Mouse (Mus musculus): ENCODE measurements at regions not wholly inside any gene's neighbourhood (a gene's known extent, or its start where the extent isn't known, plus 50 kb on each side); places are given as distances from the start of the nearest gene placed in this dataset.

- 70% methylated on average over 9 of the region's 9 CpGs for WGBS
- TF ChIP-seq CTCF (IDR thresholded peaks at IDR 0.05; ENCODE audit: insufficient read depth, low read depth, low read length) (no peak), POLR2A (IDR thresholded peaks at IDR 0.05; ENCODE audit: insufficient read depth, low read depth, low read length) (no peak)
- Histone ChIP-seq H3K4me3 (ENCODE audit: insufficient read depth, low read depth, low read length) (no peak overlapping the region), H3K4me1 (ENCODE audit: control insufficient read depth, insufficient read depth, low read length) (peaks cover 32% of the 10 kb centered on the region), H3K27ac (ENCODE audit: insufficient read depth, low read depth, low read length) (no peak overlapping the region)
These were observed 216.1 kb upstream of the Rreb1 start for GRCm38 (mm10) chr13:37562141-37562540.

- TF ChIP-seq CTCF (IDR thresholded peaks at IDR 0.05; ENCODE audit: insufficient read depth, low read depth, low read length) (no peak), POLR2A (IDR thresholded peaks at IDR 0.05; ENCODE audit: insufficient read depth, low read depth, low read length) (no peak)
- WGBS: 54% methylated on average over 5 of the region's 5 CpGs
- no peak overlapping the region for H3K27ac ChIP-seq (ENCODE audit: insufficient read depth, low read depth, low read length)
These were observed 215.5 kb upstream of the Rreb1 start for GRCm38 (mm10) chr13:37562652-37563051.

GRCm38 (mm10) chr13:37569051-37569450, 209.1 kb upstream of the Rreb1 start:
- H3K4me1 ChIP-seq (ENCODE audit: control insufficient read depth, insufficient read depth, low read length): no peaks in the 10 kb centered on the region
- no peak overlapping the region for H3K27ac ChIP-seq (ENCODE audit: insufficient read depth, low read depth, low read length)
- H3K4me3 ChIP-seq (ENCODE audit: insufficient read depth, low read depth, low read length): no peak overlapping the region
- TF ChIP-seq POLR2A (IDR thresholded peaks at IDR 0.05; ENCODE audit: insufficient read depth, low read depth, low read length): no peak
- 88% methylated on average over 3 of the region's 3 CpGs for WGBS

More at GRCm38 (mm10) chr13:37562652-37563051, 215.5 kb upstream of the Rreb1 start:
- Histone ChIP-seq H3K4me3 (ENCODE audit: insufficient read depth, low read depth, low read length) (no peak overlapping the region), H3K4me1 (ENCODE audit: control insufficient read depth, insufficient read depth, low read length) (peaks cover 32% of the 10 kb centered on the region)

GRCm38 (mm10) chr13:37569486-37569885, 208.7 kb upstream of the Rreb1 start:
- 93% methylated on average over 3 of the region's 3 CpGs for WGBS
- no peak overlapping the region for H3K27ac ChIP-seq (ENCODE audit: insufficient read depth, low read depth, low read length)
- H3K4me3 ChIP-seq (ENCODE audit: insufficient read depth, low read depth, low read length): no peak overlapping the region
- H3K4me1 ChIP-seq (ENCODE audit: control insufficient read depth, insufficient read depth, low read length): no peaks in the 10 kb centered on the region
- TF ChIP-seq CTCF (IDR thresholded peaks at IDR 0.05; ENCODE audit: insufficient read depth, low read depth, low read length) (no peak), POLR2A (IDR thresholded peaks at IDR 0.05; ENCODE audit: insufficient read depth, low read depth, low read length) (no peak)

GRCm38 (mm10) chr13:37572983-37573382, 205.2 kb upstream of the Rreb1 start:
- TF ChIP-seq POLR2A (IDR thresholded peaks at IDR 0.05; ENCODE audit: insufficient read depth, low read depth, low read length) (no peak), CTCF (IDR thresholded peaks at IDR 0.05; ENCODE audit: insufficient read depth, low read depth, low read length) (no peak)
- 63% methylated on average over 3 of the region's 3 CpGs for WGBS

DNA sequence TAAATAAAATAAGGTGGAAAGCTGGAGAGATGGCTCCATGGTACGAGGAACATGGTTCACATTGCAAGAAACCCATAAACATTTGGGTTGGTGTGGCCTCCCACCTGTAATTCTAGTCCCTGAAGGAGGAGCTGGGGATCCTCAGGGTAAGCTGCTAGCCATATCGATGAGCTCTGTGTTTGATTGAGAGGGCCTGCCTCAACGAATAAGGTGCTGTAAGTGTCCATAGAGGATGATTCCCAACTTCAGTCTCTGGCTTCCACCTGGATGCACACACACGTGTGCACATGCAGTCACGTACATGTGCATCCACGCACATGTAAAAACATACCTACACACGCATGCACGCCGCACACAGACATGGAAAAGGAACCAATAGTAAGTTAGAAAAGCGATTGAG, 199.0 kb upstream of the Rreb1 start:
- H3K4me3 ChIP-seq (ENCODE audit: insufficient read depth, low read depth, low read length): no peak overlapping the region
- 91% methylated on average over 10 of the region's 10 CpGs for WGBS
- H3K4me1 ChIP-seq (ENCODE audit: control insufficient read depth, insufficient read depth, low read length): no peaks in the 10 kb centered on the region
- H3K27ac ChIP-seq (ENCODE audit: insufficient read depth, low read depth, low read length): no peak overlapping the region
- TF ChIP-seq CTCF (IDR thresholded peaks at IDR 0.05; ENCODE audit: insufficient read depth, low read depth, low read length) (no peak), POLR2A (IDR thresholded peaks at IDR 0.05; ENCODE audit: insufficient read depth, low read depth, low read length) (no peak)

More at GRCm38 (mm10) chr13:37572983-37573382, 205.2 kb upstream of the Rreb1 start:
- Histone ChIP-seq H3K4me3 (ENCODE audit: insufficient read depth, low read depth, low read length) (no peak overlapping the region), H3K4me1 (ENCODE audit: control insufficient read depth, insufficient read depth, low read length) (no peaks in the 10 kb centered on the region), H3K27ac (ENCODE audit: insufficient read depth, low read depth, low read length) (no peak overlapping the region)

- no peak overlapping the region for H3K27ac ChIP-seq (ENCODE audit: insufficient read depth, low read depth, low read length)
- TF ChIP-seq CTCF (IDR thresholded peaks at IDR 0.05; ENCODE audit: insufficient read depth, low read depth, low read length): no peak
- TF ChIP-seq POLR2A (IDR thresholded peaks at IDR 0.05; ENCODE audit: insufficient read depth, low read depth, low read length): no peak
- 50% methylated on average over 11 of the region's 11 CpGs for WGBS
These were observed 198.4 kb upstream of the Rreb1 start for GRCm38 (mm10) chr13:37579775-37580174.

DNA sequence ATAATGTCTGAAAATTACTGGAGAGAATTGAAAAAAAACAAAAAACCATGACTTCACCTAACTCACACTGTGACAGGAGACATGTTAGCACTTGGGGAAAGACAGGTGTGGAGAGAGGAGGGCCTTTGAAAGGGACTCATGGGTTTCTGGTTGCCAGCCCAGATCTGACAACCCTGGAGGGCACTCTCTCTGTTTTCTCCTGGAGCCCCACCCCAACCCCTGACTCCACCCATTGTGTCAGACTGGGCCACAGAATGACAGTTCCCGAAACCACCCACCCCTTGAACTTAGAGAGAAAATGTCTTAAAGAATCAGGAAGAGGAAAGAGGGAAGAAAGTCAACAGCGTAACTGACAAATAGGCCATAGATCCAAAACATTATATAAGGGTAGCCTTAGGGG, 197.4 kb upstream of the Rreb1 start:
- H3K4me3 ChIP-seq (ENCODE audit: insufficient read depth, low read depth, low read length): no peak overlapping the region
- H3K27ac ChIP-seq (ENCODE audit: insufficient read depth, low read depth, low read length): no peak overlapping the region
- WGBS: 90% methylated on average over 2 of the region's 2 CpGs
- H3K4me1 ChIP-seq (ENCODE audit: control insufficient read depth, insufficient read depth, low read length): no peaks in the 10 kb centered on the region
- TF ChIP-seq CTCF (IDR thresholded peaks at IDR 0.05; ENCODE audit: insufficient read depth, low read depth, low read length) (no peak), POLR2A (IDR thresholded peaks at IDR 0.05; ENCODE audit: insufficient read depth, low read depth, low read length) (no peak)

More at GRCm38 (mm10) chr13:37579775-37580174, 198.4 kb upstream of the Rreb1 start:
- Histone ChIP-seq H3K4me3 (ENCODE audit: insufficient read depth, low read depth, low read length) (no peak overlapping the region), H3K4me1 (ENCODE audit: control insufficient read depth, insufficient read depth, low read length) (no peaks in the 10 kb centered on the region)

DNA sequence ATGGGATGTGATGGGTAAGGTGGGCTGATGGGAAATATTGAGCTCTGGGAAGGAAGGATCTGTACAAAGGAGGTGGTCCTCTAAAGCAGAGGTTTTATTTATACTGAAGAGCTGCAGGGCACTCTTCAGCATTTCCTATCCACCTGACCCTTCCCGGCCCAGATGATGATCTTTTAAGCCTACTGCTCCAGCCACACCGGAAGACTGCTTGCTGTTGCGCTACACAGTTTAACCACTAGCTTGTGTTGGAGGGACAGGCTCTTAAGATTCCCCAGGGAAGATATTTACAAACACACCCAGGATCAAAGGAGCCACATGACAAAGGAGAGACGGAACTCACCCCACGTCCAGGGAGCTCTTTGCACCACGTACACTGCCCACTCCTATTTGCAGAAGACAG, 196.8 kb upstream of the Rreb1 start:
- Histone ChIP-seq H3K27ac (ENCODE audit: insufficient read depth, low read depth, low read length) (no peak overlapping the region), H3K4me1 (ENCODE audit: control insufficient read depth, insufficient read depth, low read length) (no peaks in the 10 kb centered on the region), H3K4me3 (ENCODE audit: insufficient read depth, low read depth, low read length) (no peak overlapping the region)
- WGBS: 86% methylated on average over 6 of the region's 6 CpGs
- TF ChIP-seq POLR2A (IDR thresholded peaks at IDR 0.05; ENCODE audit: insufficient read depth, low read depth, low read length) (no peak), CTCF (IDR thresholded peaks at IDR 0.05; ENCODE audit: insufficient read depth, low read depth, low read length) (no peak)

GRCm38 (mm10) chr13:37585476-37585875, 192.7 kb upstream of the Rreb1 start:
- Histone ChIP-seq H3K4me1 (ENCODE audit: control insufficient read depth, insufficient read depth, low read length) (no peaks in the 10 kb centered on the region), H3K27ac (ENCODE audit: insufficient read depth, low read depth, low read length) (no peak overlapping the region), H3K4me3 (ENCODE audit: insufficient read depth, low read depth, low read length) (no peak overlapping the region)
- WGBS: 89% methylated on average over 5 of the region's 5 CpGs
- TF ChIP-seq POLR2A (IDR thresholded peaks at IDR 0.05; ENCODE audit: insufficient read depth, low read depth, low read length) (no peak), CTCF (IDR thresholded peaks at IDR 0.05; ENCODE audit: insufficient read depth, low read depth, low read length) (no peak)

All from olfactory bulb, adult 2 months (tissue).